ENCODE assay signal across 18 mouse cellular contexts in the genomic region with DNA sequence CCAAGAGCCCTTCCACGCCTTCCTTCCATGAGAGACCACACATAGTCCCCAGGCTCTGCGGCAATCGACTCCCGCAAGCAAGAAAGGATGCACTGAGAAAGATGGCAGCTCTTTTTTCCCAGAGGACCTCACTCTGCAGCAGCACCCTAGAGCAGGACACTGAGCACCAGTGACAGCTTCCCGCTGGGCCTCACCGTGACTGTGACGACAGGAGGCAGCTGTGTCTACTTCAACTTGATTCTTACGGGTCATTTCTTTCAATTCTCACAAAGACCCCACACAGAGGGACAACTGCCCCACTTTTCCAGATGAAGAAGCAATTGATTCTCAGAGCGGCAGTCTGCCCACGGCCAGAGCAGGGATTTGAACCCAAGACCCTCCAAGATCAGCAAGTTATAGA.
"Had no signal": no experiment of that assay in that cellular context is flagged by ENCODE, and none has a peak within 500 bp of the region (broad histone marks: within the 10 kb centered on the region; RNA-seq: fewer than 3 reads in every experiment).

No protein-coding gene starts in this region.

- H3K27me3 ChIP-seq: midbrain, embryonic 13.5 days; neural tube, embryonic 13.5 days; neural tube, embryonic 15.5 days had no signal

- H3K4me3 ChIP-seq: midbrain, embryonic 10.5 days; midbrain, embryonic 13.5 days; myocyte; neural tube, embryonic 13.5 days; neural tube, embryonic 15.5 days had no signal

- H3K4me2 ChIP-seq: lung, embryonic 14.5 days; midbrain, embryonic 13.5 days; neural tube, embryonic 13.5 days; neural tube, embryonic 15.5 days had no signal

- H3K9ac ChIP-seq: liver, embryonic 14.5 days; lung, embryonic 14.5 days; midbrain, embryonic 13.5 days; neural tube, embryonic 13.5 days; neural tube, embryonic 15.5 days had no signal

- H3K27ac ChIP-seq: liver, embryonic 14.5 days; midbrain, embryonic 10.5 days; midbrain, embryonic 13.5 days; neural tube, embryonic 13.5 days; neural tube, embryonic 15.5 days had no signal

- ATAC-seq: midbrain, embryonic 13.5 days; midbrain, embryonic 16.5 days had no signal

- DNase-seq: lung, adult 18-20 months; lung, embryonic 14.5 days; lung, postnatal 10 days; lung, postnatal 4 days; right cerebral cortex, adult 18-20 months; right cerebral cortex, postnatal 25 days; right cerebral cortex, postnatal 4 days; spleen, adult 18-20 months; thymus, adult 18-20 months; thymus, postnatal 14 days; thymus, postnatal 4 days had no signal

- H3K36me3 ChIP-seq: midbrain, embryonic 10.5 days; midbrain, embryonic 13.5 days; neural tube, embryonic 13.5 days; neural tube, embryonic 15.5 days had no signal

- H3K9me3 ChIP-seq: midbrain, embryonic 10.5 days; midbrain, embryonic 13.5 days; neural tube, embryonic 13.5 days; neural tube, embryonic 15.5 days had no signal
